Mouse (Mus musculus) heart, embryonic 14.5 days (tissue): Measurements from ENCODE around the gene Lipe. TPM values are rescaled to one million over a fixed set of nuclear protein-coding genes. Genes with fewer than 3 reads are reported as not detected.

Source experiments
- ATAC-seq: fragments of 200-750 bp; cut with Nextera tagmentation; 2 replicates; pipeline ENCODE4 v1.8.0; 2017; ENCODE audit warnings: low read depth, moderate TSS enrichment; ENCODE audit not compliant: insufficient number of reproducible peaks, insufficient read depth, low FRiP score
- H3K27ac ChIP-seq, 2 experiments: fragments of 200-500 bp in 1 of 2; fragments of 300-500 bp in 1 of 2; sonication (generic) in 1 of 2; replicated peaks in 1 of 2; 2 replicates each; pipeline ENCODE4 v1.5.1; 2012 to 2014; ENCODE audit warnings: low read depth in 2 of 2, low read length in 2 of 2, control low read depth in 1 of 2, mild to moderate bottlenecking in 1 of 2, mixed read lengths in 1 of 2; ENCODE audit not compliant: control insufficient read depth in 1 of 2, insufficient read depth in 1 of 2
- H3K27me3 ChIP-seq: fragments of 300-500 bp; sonication (generic); 2 replicates; pipeline ENCODE4 v1.6.1; 2014; ENCODE audit warnings: mild to moderate bottlenecking, low read length, control low read depth; ENCODE audit not compliant: control insufficient read depth, insufficient read depth
- H3K36me3 ChIP-seq: fragments of 300-500 bp; sonication (generic); 2 replicates; pipeline ENCODE4 v1.6.1; 2014; ENCODE audit warnings: mild to moderate bottlenecking, control low read depth, low read length, mixed read lengths; ENCODE audit not compliant: control insufficient read depth, insufficient read depth
- H3K4me1 ChIP-seq, 2 experiments: fragments of 200-500 bp in 1 of 2; fragments of 300-500 bp in 1 of 2; sonication (generic) in 1 of 2; 2 replicates each; pipeline ENCODE4 v1.6.1; 2012 to 2014; ENCODE audit warnings: low read length in 2 of 2, control low read depth in 1 of 2, mixed read lengths in 1 of 2; ENCODE audit not compliant: control insufficient read depth in 2 of 2, insufficient read depth in 2 of 2
- H3K4me2 ChIP-seq: fragments of 300-500 bp; sonication (generic); 2 replicates; pipeline ENCODE4 v1.6.1; 2014; ENCODE audit warnings: mild to moderate bottlenecking, low read length
- H3K4me3 ChIP-seq, 2 experiments: fragments of 200-500 bp in 1 of 2; fragments of 300-500 bp in 1 of 2; sonication (generic) in 1 of 2; 2 replicates each; pipeline ENCODE4 v1.5.1; 2012 to 2014; ENCODE audit warnings: low read length in 2 of 2, mild to moderate bottlenecking in 2 of 2, control low read depth in 1 of 2, low read depth in 1 of 2, moderate library complexity in 1 of 2; ENCODE audit not compliant: control insufficient read depth in 1 of 2, insufficient read depth in 1 of 2
- H3K9ac ChIP-seq: fragments of 300-500 bp; sonication (generic); 2 replicates; pipeline ENCODE4 v1.6.1; 2014; ENCODE audit warnings: mild to moderate bottlenecking, low read length
- H3K9me3 ChIP-seq: fragments of 300-500 bp; sonication (generic); 2 replicates; pipeline ENCODE4 v1.6.1; 2016; ENCODE audit warnings: low read length, control low read depth; ENCODE audit not compliant: control insufficient read depth
- WGBS: fragments of 180-500 bp; shearing (Covaris S2); extraction: QIAGEN DNeasy Blood & Tissue Kit; methylation state at CpG from one replicate; pipeline ENCODE4 v1.1.7; 2014; 5-methylcytosine and 5-hydroxymethylcytosine counted together
- polyA plus RNA-seq: library from polyadenylated mRNA; unstranded; fragments of >200 nt; fragmentation: Nextera tagmentation; extraction: Ambion mirVana; gene quantifications from 2 replicates; pipeline ENCODE4 v1.2.1, GENCODE M21; 2014

Gene Lipe
- polyA plus RNA-seq, 1 experiment from 2014 or later, result 3.6 TPM

DNA sequence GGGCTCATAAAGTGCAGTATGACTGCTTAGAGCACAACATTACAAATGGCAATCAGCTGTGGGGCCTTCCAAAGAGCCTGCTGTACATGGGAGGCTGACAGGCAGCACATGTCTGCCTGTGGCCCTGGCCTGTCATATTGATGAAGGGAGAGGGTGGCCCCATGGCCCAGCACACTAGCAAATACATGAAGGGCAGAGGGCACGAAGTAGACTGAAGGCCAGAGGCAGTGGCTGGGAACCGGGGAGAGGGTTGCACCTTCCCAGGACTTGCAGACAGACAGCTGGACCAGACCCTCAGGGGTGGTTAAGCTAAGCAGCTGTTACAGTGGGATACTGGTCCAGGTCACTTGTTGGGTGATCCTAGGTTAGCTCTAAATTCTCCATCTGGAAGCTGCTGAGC, 7.5 kb downstream of the Lipe start:
- H3K9ac ChIP-seq, result peak overlapping the region; percentile 41; the same call in 1 of the 2 replicates
- WGBS, result 62% methylated on average over 2 of the region's 2 CpGs
- peaks cover 32 to 43% of the 10 kb centered on the region in 2 experiments for H3K4me1 ChIP-seq

DNA sequence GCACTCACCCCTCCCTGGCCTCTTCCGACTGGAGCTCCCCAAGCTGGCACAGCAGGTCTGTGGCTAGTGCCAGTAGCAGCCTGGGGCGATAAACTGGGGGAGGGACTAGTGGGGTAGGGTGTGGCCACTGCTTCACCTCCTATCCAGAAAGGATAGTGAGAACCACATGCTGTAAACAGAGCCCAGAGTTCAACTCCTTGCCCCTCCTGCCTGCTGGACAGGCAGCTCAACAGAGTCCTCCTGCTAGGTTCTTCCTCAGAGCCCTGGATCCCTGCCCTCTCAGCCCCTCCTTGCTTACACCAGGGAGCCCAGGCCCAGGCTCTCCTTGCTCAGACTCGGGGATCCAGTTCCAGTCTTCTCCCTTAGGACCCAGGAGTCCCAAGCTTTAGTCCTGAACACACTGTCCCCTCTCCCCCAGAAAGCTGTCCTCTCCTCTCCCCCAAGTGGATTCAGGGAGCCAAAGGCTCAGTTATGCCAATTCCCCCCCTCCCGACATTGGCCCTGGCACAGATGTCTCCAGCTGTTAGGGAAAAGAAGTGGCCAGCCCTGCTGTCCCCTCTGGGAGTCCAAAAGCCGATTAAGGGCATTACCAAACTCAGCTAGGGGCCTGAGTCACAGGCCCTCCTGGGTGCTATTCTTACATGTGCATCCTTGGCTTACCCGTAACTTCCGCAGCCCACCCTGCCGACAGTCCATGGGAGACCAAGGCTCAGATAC, 8.3 kb downstream of the Lipe start:
- 44% methylated on average over 8 of the region's 8 CpGs for WGBS
- peak overlapping the region; percentile 41; the same call in 1 of the 2 replicates for H3K9ac ChIP-seq
- ATAC-seq, result no peak
- H3K27ac ChIP-seq, result no peak overlapping the region; a peak in 1 of 4 replicates
- H3K36me3 ChIP-seq, result peaks cover 25% of the 10 kb centered on the region
- H3K4me3 ChIP-seq, result no peak overlapping the region
- no peaks in the 10 kb centered on the region for H3K27me3 ChIP-seq
- no peak overlapping the region for H3K4me2 ChIP-seq
- no peaks in the 10 kb centered on the region for H3K9me3 ChIP-seq
- H3K4me1 ChIP-seq, result peaks cover 39 to 51% of the 10 kb centered on the region in 2 experiments

More for the DNA sequence above, 7.5 kb downstream of the Lipe start:
- Histone ChIP-seq H3K9me3 (no peaks in the 10 kb centered on the region), H3K4me3 (no peak overlapping the region), H3K27me3 (no peaks in the 10 kb centered on the region), H3K27ac (no peak overlapping the region), H3K4me2 (no peak overlapping the region), H3K36me3 (peaks cover 19% of the 10 kb centered on the region)
- ATAC-seq, result no peak

DNA sequence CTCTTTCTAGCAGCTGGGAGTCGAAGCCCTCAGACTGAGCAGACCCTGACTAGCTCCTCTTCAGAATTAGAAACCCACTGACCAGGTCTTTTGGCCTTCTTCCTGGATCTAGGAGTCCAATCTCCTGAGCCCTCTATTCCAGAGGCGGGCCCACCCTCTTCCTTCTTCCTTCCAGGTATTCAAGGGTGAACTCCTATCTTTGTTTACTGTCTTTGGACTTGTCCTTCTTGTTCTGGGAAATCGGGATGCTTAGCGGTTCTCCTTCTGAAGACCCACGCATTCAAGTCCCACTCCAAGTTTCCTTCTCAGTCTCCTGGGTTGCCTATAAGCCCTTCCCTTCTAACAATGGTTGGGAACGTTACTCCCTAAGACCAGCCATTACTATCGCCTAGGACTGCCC, 9.6 kb downstream of the Lipe start:
- Histone ChIP-seq H3K4me3 (no peak overlapping the region), H3K4me1 (peaks cover 35 to 41% of the 10 kb centered on the region in 2 experiments), H3K9ac (no peak overlapping the region), H3K9me3 (no peaks in the 10 kb centered on the region), H3K27me3 (no peaks in the 10 kb centered on the region), H3K4me2 (no peak overlapping the region), H3K27ac (no peak overlapping the region), H3K36me3 (peaks cover 38% of the 10 kb centered on the region)
- ATAC-seq, result no peak
- WGBS, result 67% methylated on average over 7 of the region's 7 CpGs

DNA sequence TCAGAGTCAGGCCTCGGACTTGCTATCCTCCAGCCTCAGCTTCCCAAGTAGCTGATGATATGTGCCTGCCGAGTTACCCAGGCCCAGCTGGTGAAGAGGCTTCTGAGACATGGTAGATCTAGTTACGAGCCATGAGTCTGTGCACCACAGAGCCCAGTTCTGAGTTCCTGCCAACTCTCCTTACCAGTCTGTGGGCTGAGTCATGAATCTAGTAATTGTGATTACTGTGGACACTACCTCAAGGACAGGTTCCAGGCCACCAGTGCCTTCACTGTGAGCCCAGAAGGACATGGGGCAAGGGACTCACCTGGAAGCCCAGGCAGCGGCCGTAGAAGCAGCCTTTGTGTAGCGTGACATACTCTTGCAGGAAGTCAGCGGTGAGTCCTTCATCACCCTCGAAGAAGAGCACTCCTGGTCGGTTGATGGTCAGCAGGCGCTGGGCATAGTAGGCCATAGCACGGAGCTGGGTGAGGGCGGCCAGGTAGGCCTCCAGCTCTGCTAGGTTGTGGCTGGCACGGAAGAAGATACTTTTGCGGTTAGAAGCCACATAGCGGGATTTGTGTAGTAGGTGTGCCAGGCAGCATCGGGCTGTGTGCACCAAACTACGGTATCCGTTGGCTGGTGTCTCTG, 10.6 kb downstream of the Lipe start:
- Histone ChIP-seq H3K36me3 (peaks cover 47% of the 10 kb centered on the region), H3K4me3 (no peak overlapping the region), H3K4me1 (peaks cover 33 to 38% of the 10 kb centered on the region in 2 experiments), H3K27me3 (no peaks in the 10 kb centered on the region), H3K4me2 (no peak overlapping the region), H3K27ac (no peak overlapping the region), H3K9me3 (no peaks in the 10 kb centered on the region), H3K9ac (no peak overlapping the region)
- ATAC-seq, result no peak
- WGBS, result 89% methylated on average over 18 of the region's 18 CpGs

DNA sequence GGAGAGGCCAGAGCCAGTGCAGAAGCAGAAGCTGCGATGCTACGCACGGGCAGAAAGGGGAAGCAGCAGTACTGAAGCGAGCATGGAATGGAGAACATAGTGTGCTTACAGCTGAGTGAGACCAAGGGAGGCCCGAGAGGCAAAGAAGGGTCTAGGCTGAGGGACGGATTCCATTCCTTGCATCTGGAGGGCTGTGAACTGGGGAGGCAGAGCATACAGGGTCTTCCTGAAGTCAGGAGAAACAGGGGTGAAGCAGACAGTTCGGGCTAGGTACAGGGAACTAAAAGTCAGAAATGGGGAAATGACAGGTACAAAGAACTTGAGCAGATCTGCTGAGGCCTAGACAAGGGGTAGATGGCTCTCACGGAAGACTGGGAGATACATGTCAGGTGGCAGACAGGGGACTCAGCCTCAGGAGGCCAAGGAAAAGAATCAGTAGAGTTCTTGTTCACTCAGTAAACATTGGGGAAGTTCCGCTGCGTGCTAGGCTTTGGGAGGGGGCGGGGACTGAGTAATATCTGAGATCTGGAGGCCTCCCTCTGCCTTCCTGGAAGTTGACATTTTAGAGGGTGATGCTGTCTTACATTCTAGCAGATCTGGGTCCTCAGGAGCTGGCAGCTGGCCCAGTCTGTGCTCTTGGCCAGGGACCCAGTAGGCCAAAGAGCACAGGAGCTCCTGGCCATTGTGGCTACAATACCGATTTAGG, 12.5 kb downstream of the Lipe start:
- WGBS, result 49% methylated on average over 12 of the region's 12 CpGs
- Histone ChIP-seq H3K9ac (peak overlapping the region; percentile 55), H3K36me3 (peaks cover 63% of the 10 kb centered on the region)

GRCm38 (mm10) chr7:25385259-25385658, 13.3 kb downstream of the Lipe start:
- no peak for ATAC-seq
- Histone ChIP-seq H3K4me3 (no peak overlapping the region), H3K36me3 (peaks cover 63% of the 10 kb centered on the region), H3K9ac (no peak overlapping the region; the same call in 1 of the 2 replicates), H3K4me2 (peak overlapping the region; percentile 28; the same call in 1 of the 2 replicates), H3K4me1 (peaks cover 29 to 39% of the 10 kb centered on the region in 2 experiments), H3K9me3 (no peaks in the 10 kb centered on the region), H3K27ac (peak overlapping the region in 1 of 2 experiments; percentile 76; a peak in 2 of 4 replicates), H3K27me3 (no peaks in the 10 kb centered on the region)
- WGBS, result 89% methylated on average over 12 of the region's 12 CpGs

More for the DNA sequence above, 12.5 kb downstream of the Lipe start:
- Histone ChIP-seq H3K4me2 (peak overlapping the region; percentile 28), H3K27ac (peak overlapping the region; percentile 63 to 76), H3K4me3 (no peak overlapping the region), H3K4me1 (peaks cover 32 to 38% of the 10 kb centered on the region in 2 experiments), H3K9me3 (no peaks in the 10 kb centered on the region), H3K27me3 (no peaks in the 10 kb centered on the region)
- ATAC-seq, result peak; percentile 76

DNA sequence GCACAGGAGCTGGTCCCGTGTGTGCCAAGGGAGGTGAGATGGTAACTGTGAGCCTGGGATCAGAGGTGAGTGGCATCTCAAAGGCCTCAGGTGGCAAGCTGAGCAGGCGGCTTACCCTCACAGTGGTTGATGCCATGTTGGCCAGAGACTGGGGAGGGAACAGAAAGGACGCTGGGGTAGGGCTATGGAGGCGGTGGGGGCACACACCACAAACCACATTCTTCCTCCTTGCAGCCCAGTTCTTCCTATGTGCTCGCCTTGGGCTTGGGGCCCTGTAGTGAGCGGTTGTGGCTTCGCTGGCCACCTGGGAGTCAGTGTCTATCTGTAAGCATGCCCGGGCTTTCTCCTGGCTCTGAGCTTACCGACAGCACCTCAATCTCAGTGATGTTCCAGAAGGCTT, 13.7 kb downstream of the Lipe start:
- peaks cover 63% of the 10 kb centered on the region for H3K36me3 ChIP-seq
- no peaks in the 10 kb centered on the region for H3K27me3 ChIP-seq
- H3K4me2 ChIP-seq, result no peak overlapping the region
- no peak overlapping the region for H3K27ac ChIP-seq
- H3K9me3 ChIP-seq, result no peaks in the 10 kb centered on the region
- ATAC-seq, result no peak
- H3K4me1 ChIP-seq, result peaks cover 26 to 37% of the 10 kb centered on the region in 2 experiments
- 87% methylated on average over 9 of the region's 9 CpGs for WGBS
- H3K9ac ChIP-seq, result no peak overlapping the region
- H3K4me3 ChIP-seq, result no peak overlapping the region
